Comparison of ENCODE assay signal across 7 mouse cellular contexts in the genomic region with DNA sequence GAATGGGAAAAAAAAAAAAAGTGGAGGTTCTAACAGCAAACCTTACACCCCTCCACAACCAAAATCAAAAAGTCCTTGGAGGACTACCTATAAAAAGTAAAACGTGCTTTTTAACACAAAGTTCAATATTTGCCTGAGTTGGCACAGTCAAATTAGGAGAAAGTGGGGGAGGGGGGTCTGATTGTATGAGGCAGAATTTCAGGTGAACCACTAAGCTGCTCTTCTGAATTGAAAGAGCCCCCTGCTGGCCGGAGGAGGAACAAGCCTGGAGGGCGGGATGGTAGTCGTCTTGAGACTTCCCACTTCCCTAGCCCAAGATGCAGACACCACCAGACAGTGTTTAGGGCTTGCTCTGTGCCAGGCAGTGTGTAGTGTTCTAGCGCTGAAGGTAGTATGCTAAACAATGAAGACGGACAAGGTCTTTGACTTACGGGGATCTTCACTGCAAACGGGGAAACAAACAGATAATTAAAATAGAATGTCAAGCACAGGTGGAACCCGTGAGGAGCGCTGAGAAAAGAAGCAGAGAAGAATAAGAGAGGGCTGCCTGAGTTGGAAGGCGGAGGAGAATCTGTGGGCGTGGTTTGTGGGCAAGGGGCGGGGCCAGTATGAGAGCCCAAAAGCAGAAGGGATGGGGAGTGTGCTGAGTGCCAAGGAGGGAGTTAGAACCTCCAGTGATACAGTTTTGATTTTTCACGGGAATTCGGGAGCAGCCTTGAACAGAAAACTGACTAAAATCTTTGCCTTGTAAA.
DNase-seq lines count a peak whose midpoint lies in the region; ATAC-seq and TF ChIP-seq lines count a peak whose summit lies in the region.

No protein-coding gene starts in this region.

- DNase-seq in adrenal gland, adult 8-10 months = peak; percentile 56
- peak; percentile 91 for DNase-seq in embryonic facial prominence, embryonic 11.5 days (ENCODE audit: low spot score)
- DNase-seq in heart, adult 2 months = peak; percentile 82 to 87
- DNase-seq in kidney, adult 2 months = peak; percentile 83
- DNase-seq in spleen, adult 18-20 months = peak; percentile 62 to 81

- H3K4me1 ChIP-seq in embryonic facial prominence, embryonic 11.5 days (ENCODE audit: control insufficient read depth, insufficient read depth, low read length) = no peaks in the 10 kb centered on the region
- H3K4me1 ChIP-seq in heart, adult 2 months (ENCODE audit: control insufficient read depth, insufficient read depth, low read length) = peaks cover 1% of the 10 kb centered on the region; the same call in 1 of the 2 replicates
- H3K4me1 ChIP-seq in kidney, adult 2 months (ENCODE audit: control insufficient read depth, insufficient read depth, low read length) = no peaks in the 10 kb centered on the region
- H3K4me1 ChIP-seq in limb, embryonic 12.5 days (replicated peaks) = peaks cover 14% of the 10 kb centered on the region
- peaks cover 11% of the 10 kb centered on the region; the same call in 1 of the 2 replicates for H3K4me1 ChIP-seq in midbrain, embryonic 15.5 days

- WGBS in embryonic facial prominence, embryonic 11.5 days = 4% methylated on average over 15 of the region's 15 CpGs
- 8% methylated on average over 15 of the region's 15 CpGs for WGBS in heart, adult 2 months
- WGBS in kidney, adult 2 months = 11% methylated on average over 15 of the region's 15 CpGs
- 6% methylated on average over 15 of the region's 15 CpGs for WGBS in limb, embryonic 12.5 days
- WGBS in midbrain, embryonic 15.5 days = 4% methylated on average over 15 of the region's 15 CpGs

- peak overlapping the region; percentile 32 for H3K4me2 ChIP-seq in embryonic facial prominence, embryonic 11.5 days (ENCODE audit: low read depth, low read length)
- H3K4me2 ChIP-seq in limb, embryonic 12.5 days = peak overlapping the region; percentile 48
- peak overlapping the region; percentile 41 for H3K4me2 ChIP-seq in midbrain, embryonic 15.5 days

- no peak for TF ChIP-seq EP300 in heart, adult 2 months (IDR thresholded peaks at IDR 0.05; ENCODE audit: insufficient read depth, low read depth, low read length)

- no peaks in the 10 kb centered on the region for H3K9me3 ChIP-seq in embryonic facial prominence, embryonic 11.5 days (replicated peaks; ENCODE audit: control insufficient read depth, low read length)
- H3K9me3 ChIP-seq in limb, embryonic 12.5 days = no peaks in the 10 kb centered on the region
- H3K9me3 ChIP-seq in midbrain, embryonic 15.5 days = no peaks in the 10 kb centered on the region

- ATAC-seq in embryonic facial prominence, embryonic 11.5 days (replicated peaks; ENCODE audit: insufficient number of reproducible peaks, low FRiP score, low TSS enrichment, low read depth) = peak; percentile 59; the same call in 1 of the 2 replicates
- ATAC-seq in limb, embryonic 12.5 days (ENCODE audit: insufficient number of reproducible peaks, insufficient read depth, low FRiP score, low TSS enrichment, low read depth) = peak; percentile 59; the same call in 1 of the 2 replicates
- peak; percentile 62 for ATAC-seq in midbrain, embryonic 15.5 days (replicated peaks)

- TF ChIP-seq POLR2A in heart, adult 2 months (IDR thresholded peaks at IDR 0.05; ENCODE audit: insufficient read depth, low read depth, low read length) = no peak
- TF ChIP-seq POLR2A in kidney, adult 2 months (IDR thresholded peaks at IDR 0.05; ENCODE audit: low read depth, low read length) = no peak

- no peak overlapping the region for H3K9ac ChIP-seq in embryonic facial prominence, embryonic 11.5 days (replicated peaks; ENCODE audit: low read length)
- H3K9ac ChIP-seq in heart, adult 2 months (ENCODE audit: low read depth, low read length) = 0 out of 2 replicates have a peak overlapping the region, but pooled peaks have one; percentile 34
- no peak overlapping the region for H3K9ac ChIP-seq in limb, embryonic 12.5 days (replicated peaks)
- no peak overlapping the region for H3K9ac ChIP-seq in midbrain, embryonic 15.5 days

- H3K79me2 ChIP-seq in heart, adult 2 months (replicated peaks; ENCODE audit: control insufficient read depth, insufficient read depth, low read length) = no peaks in the 10 kb centered on the region

- H3K27ac ChIP-seq in embryonic facial prominence, embryonic 11.5 days (replicated peaks; ENCODE audit: low read depth, low read length) = no peak overlapping the region
- no peak overlapping the region for H3K27ac ChIP-seq in heart, adult 2 months
- H3K27ac ChIP-seq in kidney, adult 2 months (ENCODE audit: insufficient read depth, low read depth, low read length) = no peak overlapping the region
- peak overlapping the region; percentile 85 for H3K27ac ChIP-seq in limb, embryonic 12.5 days
- H3K27ac ChIP-seq in midbrain, embryonic 15.5 days = no peak overlapping the region; the same call in 1 of the 2 replicates

- H3K36me3 ChIP-seq in embryonic facial prominence, embryonic 11.5 days (replicated peaks; ENCODE audit: control insufficient read depth, insufficient read depth, low read depth, low read length) = no peaks in the 10 kb centered on the region
- no peaks in the 10 kb centered on the region for H3K36me3 ChIP-seq in heart, adult 2 months (ENCODE audit: control insufficient read depth, insufficient read depth, low read length)
- H3K36me3 ChIP-seq in kidney, adult 2 months (ENCODE audit: control insufficient read depth, insufficient read depth, low read length) = no peaks in the 10 kb centered on the region
- H3K36me3 ChIP-seq in limb, embryonic 12.5 days = no peaks in the 10 kb centered on the region
- no peaks in the 10 kb centered on the region for H3K36me3 ChIP-seq in midbrain, embryonic 15.5 days (replicated peaks)

- peak overlapping the region; percentile 12; the same call in 1 of the 2 replicates for H3K4me3 ChIP-seq in embryonic facial prominence, embryonic 11.5 days (ENCODE audit: low read depth, low read length)
- H3K4me3 ChIP-seq in heart, adult 2 months = 0 out of 2 replicates have a peak overlapping the region, but pooled peaks have one; percentile 0
- no peak overlapping the region for H3K4me3 ChIP-seq in kidney, adult 2 months (ENCODE audit: insufficient read depth, low read depth, low read length)
- H3K4me3 ChIP-seq in limb, embryonic 12.5 days (replicated peaks) = peak overlapping the region; percentile 25
- peak overlapping the region; percentile 20; the same call in 1 of the 2 replicates for H3K4me3 ChIP-seq in midbrain, embryonic 15.5 days

- H3K27me3 ChIP-seq in embryonic facial prominence, embryonic 11.5 days (ENCODE audit: control insufficient read depth, insufficient read depth, low read length) = no peaks in the 10 kb centered on the region
- H3K27me3 ChIP-seq in heart, adult 2 months (ENCODE audit: control insufficient read depth, insufficient read depth, low read length) = no peaks in the 10 kb centered on the region
- no peaks in the 10 kb centered on the region for H3K27me3 ChIP-seq in kidney, adult 2 months (replicated peaks; ENCODE audit: control insufficient read depth, insufficient read depth, low read length)
- no peaks in the 10 kb centered on the region for H3K27me3 ChIP-seq in limb, embryonic 12.5 days
- no peaks in the 10 kb centered on the region for H3K27me3 ChIP-seq in midbrain, embryonic 15.5 days (replicated peaks)

- intact Hi-C loops in heart, adult 2 months (cut with DNase I) = loop anchor here (1.0 to 10.0 kb wide), 3 partner anchors 88 to 502 kb away; no protein-coding TSS in a partner anchor

- peak; percentile 96 for TF ChIP-seq CTCF in heart, adult 2 months (IDR thresholded peaks at IDR 0.05)
- TF ChIP-seq CTCF in kidney, adult 2 months (conservative IDR thresholded peaks at IDR 0.05; ENCODE audit: insufficient read depth, insufficient read length, low read depth, low read length) = peak; percentile 68
